Mouse (Mus musculus) frontal cortex, adult (tissue): ENCODE results near the gene Smyd2.
A peak's percentile ranks its signal among the peaks of the same experiment; 100 is the strongest.

Experiments used
- ATAC-seq: cut with Nextera tagmentation; 2 replicates; pipeline ENCODE4 v1.9.2; 2017; ENCODE audit warnings: mild to moderate bottlenecking, moderate library complexity, mixed read lengths; ENCODE audit not compliant: low TSS enrichment

Smyd2 gene

GRCm38 (mm10) chr1:189873591-189873990 is 48.6 kb downstream of the Smyd2 start:
- ATAC-seq = no peak

- no peak for ATAC-seq
Observed at GRCm38 (mm10) chr1:189872050-189872449, 50.1 kb downstream of the Smyd2 start.

- ATAC-seq = no peak
Observed at GRCm38 (mm10) chr1:189871625-189872024, 50.5 kb downstream of the Smyd2 start.

- ATAC-seq = no peak
Observed at GRCm38 (mm10) chr1:189870539-189870938, 51.6 kb downstream of the Smyd2 start.

GRCm38 (mm10) chr1:189869651-189870270 is 52.4 kb downstream of the Smyd2 start:
- no peak for ATAC-seq

GRCm38 (mm10) chr1:189868036-189868435 is 54.1 kb downstream of the Smyd2 start:
- no peak for ATAC-seq

- ATAC-seq = no peak
Observed at GRCm38 (mm10) chr1:189867497-189867896, 54.7 kb downstream of the Smyd2 start.

GRCm38 (mm10) chr1:189867034-189867433 is 55.1 kb downstream of the Smyd2 start:
- ATAC-seq = no peak

- no peak for ATAC-seq
Observed at GRCm38 (mm10) chr1:189866621-189867020, 55.5 kb downstream of the Smyd2 start.

GRCm38 (mm10) chr1:189864846-189865560 is 57.2 kb downstream of the Smyd2 start:
- peak; percentile 41; the same call in 1 of the 2 replicates for ATAC-seq

- no peak for ATAC-seq
Observed at GRCm38 (mm10) chr1:189864301-189864700, 57.9 kb downstream of the Smyd2 start.

GRCm38 (mm10) chr1:189863727-189864126 is 58.4 kb downstream of the Smyd2 start:
- no peak for ATAC-seq

- ATAC-seq = no peak
Observed at GRCm38 (mm10) chr1:189860942-189861315, 61.2 kb downstream of the Smyd2 start.

GRCm38 (mm10) chr1:189860112-189860941 is 61.8 kb downstream of the Smyd2 start:
- no peak for ATAC-seq

- 0 out of 2 replicates have a peak, but pooled peaks have one; percentile 20 for ATAC-seq
Observed at GRCm38 (mm10) chr1:189858377-189858776, 63.8 kb downstream of the Smyd2 start.

- no peak for ATAC-seq
Observed at GRCm38 (mm10) chr1:189855739-189856138, 66.4 kb downstream of the Smyd2 start.

- no peak for ATAC-seq
Observed at GRCm38 (mm10) chr1:189854646-189855045, 67.5 kb downstream of the Smyd2 start.

- ATAC-seq = no peak
Observed at GRCm38 (mm10) chr1:189852456-189852855, 69.7 kb downstream of the Smyd2 start.

- no peak for ATAC-seq
Observed at GRCm38 (mm10) chr1:189852051-189852450, 70.1 kb downstream of the Smyd2 start.

- ATAC-seq = no peak
Observed at GRCm38 (mm10) chr1:189849550-189849949, 72.6 kb downstream of the Smyd2 start.

GRCm38 (mm10) chr1:189846319-189846718 is 75.8 kb downstream of the Smyd2 start:
- ATAC-seq = no peak

- no peak for ATAC-seq
Observed at GRCm38 (mm10) chr1:189834166-189834565, 88.0 kb downstream of the Smyd2 start.

- no peak for ATAC-seq
Observed at GRCm38 (mm10) chr1:189833351-189833750, 88.8 kb downstream of the Smyd2 start.
